Mouse (Mus musculus) ovary, adult 10 weeks (tissue): Measurements from ENCODE around the gene Hand1. TPM values are rescaled to one million over a fixed set of nuclear protein-coding genes. Genes with fewer than 3 reads are reported as not detected.

Experiments used
- polyA plus RNA-seq: library from polyadenylated mRNA; stranded (reverse); fragments of 350-450 nt; fragmentation: Illumina TruSeq; extraction: RNeasy Lipid Tissue Mini Kit (QIAGEN cat#74804); gene quantifications from one replicate; pipeline ENCODE4 v1.2.3, GENCODE M21; 2014

Gene Hand1
- polyA plus RNA-seq = not detected

DNA sequence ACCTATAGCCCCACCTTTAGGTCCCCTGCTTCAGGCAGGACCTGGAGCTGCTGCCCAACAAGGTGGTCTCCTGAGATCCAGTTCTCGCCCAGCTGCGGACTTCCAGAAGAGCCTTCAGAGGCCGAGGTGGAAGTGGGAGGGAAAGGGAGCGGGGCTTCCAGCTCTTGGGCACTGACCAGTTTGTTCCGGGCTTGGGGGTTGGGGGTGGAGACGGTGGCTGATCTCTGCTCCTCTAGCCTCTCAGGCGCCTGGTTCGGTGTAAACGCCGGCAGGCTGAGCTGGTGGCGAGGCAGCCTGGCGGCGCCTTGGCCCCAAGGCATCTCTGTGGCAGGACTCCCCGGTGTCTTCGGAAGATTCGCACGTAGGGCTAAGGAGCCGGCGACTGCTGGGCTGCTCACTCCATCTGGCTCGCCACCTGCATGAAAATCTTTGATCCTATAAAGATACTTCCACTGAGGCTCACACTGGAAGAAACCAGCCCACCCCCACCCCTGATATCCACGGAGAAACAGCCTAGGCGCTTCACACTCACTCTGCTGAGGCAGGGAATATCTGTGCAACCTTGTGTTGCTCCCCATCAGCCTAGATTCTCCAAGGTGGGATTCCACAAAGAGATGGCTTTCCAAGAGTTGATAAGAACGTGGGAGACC, at the start of gene Hand1:
Hand1 (minus strand) TSS at position 267 of the 650 bp plus-strand sequence.

DNA sequence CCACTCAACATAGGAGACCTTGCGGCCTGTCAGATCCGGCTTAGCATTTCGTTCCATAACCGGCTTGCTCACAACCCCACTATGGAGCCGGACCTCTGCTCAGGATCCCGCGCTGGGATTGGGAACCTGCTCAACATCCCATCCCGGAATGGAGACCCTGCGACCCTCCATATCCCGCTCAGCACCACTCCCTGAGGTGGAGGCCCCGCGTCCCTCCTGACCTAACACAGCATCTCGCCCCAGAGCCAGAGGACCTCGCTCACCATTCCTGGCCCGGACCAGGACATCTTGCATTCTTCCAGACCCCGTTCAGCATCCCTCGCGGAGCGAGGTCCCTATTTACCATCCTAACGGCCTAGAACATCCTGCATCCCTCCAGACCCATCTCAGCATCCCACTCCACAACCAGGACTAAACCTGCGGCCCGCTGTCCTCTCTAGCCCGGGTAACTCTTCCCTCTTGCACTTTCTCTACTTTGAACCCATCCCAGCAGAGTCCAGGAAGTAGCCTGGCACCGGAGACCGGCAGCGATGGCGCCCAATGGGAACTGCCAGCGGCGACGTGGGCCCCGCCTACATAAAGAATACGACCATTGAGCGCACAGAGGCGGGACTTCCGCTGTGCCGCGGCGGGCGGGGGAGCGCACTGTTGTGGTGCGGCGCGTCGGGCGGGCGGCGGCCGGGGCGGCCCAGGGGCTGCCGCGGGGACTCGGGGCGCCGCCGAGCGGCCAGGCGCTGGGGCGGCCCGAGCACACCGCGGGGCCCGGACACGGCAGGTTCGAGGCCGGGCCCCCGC, 31.4 kb downstream of the Hand1 start, which contains the start of gene Sap30l:
Sap30l (plus strand) TSS at position 667 of the 795 bp plus-strand sequence.

Other genes starting within 250 kb of the Hand1 start
- gene Galnt10, start 187.4 kb downstream of the Hand1 start, polyA plus RNA-seq = 2.2 TPM
- gene Sap30l, start 31.2 kb downstream of the Hand1 start, polyA plus RNA-seq = 3.1 TPM
- 24.5 TPM for gene Larp1, start 176.2 kb upstream of the Hand1 start, polyA plus RNA-seq